Mouse (Mus musculus) left cerebral cortex, postnatal 36 days (tissue): ENCODE data around the gene Iqsec1. TPM values are rescaled to one million over a fixed set of nuclear protein-coding genes. Genes with fewer than 3 reads are reported as not detected.
A peak's percentile ranks its signal among the peaks of the same experiment; 100 is the strongest.

Experiments
- DNase-seq, 2 experiments: peaks; one replicate each; pipeline ENCODE4 v3.0.0; 2021 to 2022; ENCODE audit warnings: low spot score in 2 of 2, mixed read lengths in 1 of 2
- intact Hi-C: fragments of 180-260 bp; cut with DNase I; formaldehyde crosslinking; loops from one replicate; pipeline ENCODE4 v1.15.1; 2025
- total RNA-seq, 2 experiments: library from RNA; stranded (reverse); gene quantifications; 2 replicates each; pipeline ENCODE4 v1.2.3; 2021

The Iqsec1 gene
- total RNA-seq, 2 experiments from 2014 or later, result 352 to 390 TPM

GRCm38 (mm10) chr6:90900302-90900701, 88.2 kb downstream of the Iqsec1 start:
- DNase-seq, result no peak
- intact Hi-C loops, result no loop called here

DNA sequence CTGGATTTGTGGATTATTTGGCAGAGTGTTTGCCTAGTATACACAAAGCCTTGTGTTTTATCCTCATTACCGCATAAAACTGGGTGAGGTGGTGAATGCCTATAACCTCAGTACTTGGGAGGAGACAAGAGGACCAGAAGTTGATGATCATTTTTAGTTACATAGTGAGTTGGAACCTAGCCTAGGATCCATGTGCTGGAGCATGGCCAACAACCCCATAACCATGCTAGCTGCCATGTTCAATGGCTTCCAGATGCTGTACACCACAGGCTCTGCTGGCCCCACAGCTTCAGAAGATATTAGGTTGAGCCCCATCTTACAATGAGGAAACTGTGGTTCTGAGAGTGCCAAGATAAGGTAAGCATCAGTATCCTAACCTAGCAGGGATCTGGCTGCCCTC, 89.2 kb downstream of the Iqsec1 start:
- DNase-seq, result no peak
- intact Hi-C loops, result no loop called here

DNA sequence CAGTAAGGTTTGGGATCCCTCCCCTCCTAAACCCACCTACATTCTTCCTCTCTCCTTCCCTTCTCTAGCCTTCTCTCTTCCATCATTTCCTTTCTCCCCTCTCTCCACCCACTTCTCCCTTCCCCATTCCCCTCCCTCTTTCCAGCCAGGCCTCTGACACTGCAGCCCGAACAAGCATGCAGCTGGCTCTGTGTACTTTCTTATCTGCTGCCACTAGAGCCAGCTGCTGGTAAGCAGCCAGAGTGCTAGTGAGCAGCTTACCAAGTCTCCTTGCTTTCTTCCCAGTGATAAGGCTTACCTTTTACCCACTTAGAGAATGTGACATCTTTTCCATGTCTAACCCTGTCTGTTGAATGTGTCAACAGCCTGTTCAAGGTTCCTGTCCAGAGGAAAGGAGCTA, 90.4 kb downstream of the Iqsec1 start:
- intact Hi-C loops, result no loop called here
- no peak for DNase-seq

- DNase-seq, result no peak
- intact Hi-C loops, result no loop called here
Measured at GRCm38 (mm10) chr6:90892401-90892800, 96.1 kb downstream of the Iqsec1 start.

GRCm38 (mm10) chr6:90889356-90890285, 98.9 kb downstream of the Iqsec1 start:
- peak in 1 of 2 experiments; percentile 17 for DNase-seq
- intact Hi-C loops, result loop anchor here (10.0 kb wide), 1 partner anchor 95 kb away; the partner anchor contains the start of gene Iqsec1

DNA sequence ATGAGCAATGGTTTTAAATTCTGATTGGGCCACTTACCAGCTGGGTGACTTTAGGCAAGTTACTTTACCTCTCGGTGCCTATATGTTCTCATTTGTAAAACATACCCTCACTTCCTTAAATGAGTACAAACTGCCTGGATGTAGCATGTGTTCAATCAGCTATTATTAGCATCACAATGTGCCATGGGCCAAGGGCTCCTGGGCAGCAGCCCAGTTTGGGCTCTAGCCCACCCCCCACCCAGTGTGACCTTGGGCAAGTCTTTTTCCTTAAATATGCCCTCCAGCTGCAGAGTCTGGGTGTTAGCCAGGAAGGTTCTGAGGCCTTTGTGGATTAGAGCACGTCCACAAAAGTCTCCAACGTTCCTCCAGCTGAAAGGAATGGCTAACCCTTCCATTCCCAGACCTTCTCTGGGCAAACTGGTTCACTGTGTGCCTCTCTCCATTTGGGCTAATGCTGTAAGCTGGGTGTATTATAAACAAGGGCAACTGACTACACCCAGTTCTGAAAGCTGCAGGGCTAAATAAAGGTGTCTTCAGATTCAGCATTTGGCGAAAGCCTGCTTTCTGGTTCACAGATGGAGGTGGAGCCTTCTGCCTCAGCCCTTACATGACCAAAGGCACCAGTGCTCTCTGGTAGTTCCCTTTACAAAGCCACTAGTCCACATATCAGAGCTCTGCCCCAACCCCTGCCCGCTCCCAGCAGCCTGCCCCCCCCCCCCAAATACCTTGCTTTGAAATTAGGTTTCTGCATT, 101.3 kb downstream of the Iqsec1 start:
- intact Hi-C loops, result loop anchor here (10.0 kb wide), 1 partner anchor 98 kb away; the partner anchor contains the start of gene Iqsec1
- no peak for DNase-seq

- intact Hi-C loops, result loop anchor here (10.0 kb wide), 1 partner anchor 99 kb away; the partner anchor contains the start of gene Iqsec1
- DNase-seq, result no peak
Measured at GRCm38 (mm10) chr6:90885626-90886025, 102.9 kb downstream of the Iqsec1 start.

GRCm38 (mm10) chr6:90884631-90885030, 103.9 kb downstream of the Iqsec1 start:
- no peak for DNase-seq
- intact Hi-C loops, result loop anchor here (10.0 kb wide), 1 partner anchor 100 kb away; the partner anchor contains the start of gene Iqsec1

- intact Hi-C loops, result loop anchor here (10.0 kb wide), 1 partner anchor 104 kb away; the partner anchor contains the start of gene Iqsec1
- no peak for DNase-seq
Measured at GRCm38 (mm10) chr6:90880975-90881374, 107.5 kb downstream of the Iqsec1 start.

GRCm38 (mm10) chr6:90880404-90880803, 108.1 kb downstream of the Iqsec1 start:
- peak in 1 of 2 experiments; percentile 31 for DNase-seq
- intact Hi-C loops, result loop anchor here (10.0 kb wide), 1 partner anchor 104 kb away; the partner anchor contains the start of gene Iqsec1

DNA sequence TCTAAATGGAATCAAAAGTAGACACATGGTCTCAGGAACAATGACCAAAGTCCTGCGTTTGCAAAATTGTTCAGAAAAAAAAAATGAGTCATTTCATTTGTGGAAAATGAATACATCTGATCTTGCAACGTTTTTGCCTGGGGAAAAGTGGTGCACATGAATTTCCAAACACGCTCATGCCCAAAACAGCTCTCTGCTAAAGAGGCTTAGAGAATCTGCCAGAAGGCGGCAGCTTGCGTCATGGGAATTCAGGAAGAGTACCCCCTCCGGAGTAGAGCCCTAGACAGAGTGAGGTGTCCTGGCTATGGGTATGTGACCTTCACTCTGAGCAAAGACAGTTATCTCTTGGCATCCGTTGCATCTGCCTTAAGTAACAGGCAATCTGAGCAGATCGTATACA, 116.9 kb downstream of the Iqsec1 start:
- intact Hi-C loops, result no loop called here

GRCm38 (mm10) chr6:90868033-90868432, 120.5 kb downstream of the Iqsec1 start:
- DNase-seq, result no peak
- intact Hi-C loops, result no loop called here

More for the DNA sequence above, 116.9 kb downstream of the Iqsec1 start:
- DNase-seq, result peak in 1 of 2 experiments; percentile 68

DNA sequence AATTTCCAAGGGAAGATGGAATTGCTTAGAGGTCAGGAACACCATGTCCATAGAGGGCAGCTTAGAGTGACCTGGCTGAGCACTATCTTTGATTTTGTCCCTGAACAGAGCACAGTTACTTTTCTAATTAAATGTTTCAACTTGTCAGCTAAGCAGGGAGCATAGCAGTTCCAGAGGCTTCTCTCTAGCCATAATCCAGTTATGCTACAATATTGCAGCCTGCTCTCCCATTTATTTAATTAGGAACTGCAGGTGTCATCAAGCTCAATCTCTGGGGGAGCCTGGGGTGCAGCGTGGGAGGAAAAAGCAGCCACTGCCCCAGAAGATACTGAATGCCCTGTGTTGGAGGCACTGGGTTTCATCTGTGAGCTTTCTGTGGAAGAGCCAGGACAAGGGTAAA, 127.1 kb downstream of the Iqsec1 start:
- no peak for DNase-seq
- intact Hi-C loops, result no loop called here

DNA sequence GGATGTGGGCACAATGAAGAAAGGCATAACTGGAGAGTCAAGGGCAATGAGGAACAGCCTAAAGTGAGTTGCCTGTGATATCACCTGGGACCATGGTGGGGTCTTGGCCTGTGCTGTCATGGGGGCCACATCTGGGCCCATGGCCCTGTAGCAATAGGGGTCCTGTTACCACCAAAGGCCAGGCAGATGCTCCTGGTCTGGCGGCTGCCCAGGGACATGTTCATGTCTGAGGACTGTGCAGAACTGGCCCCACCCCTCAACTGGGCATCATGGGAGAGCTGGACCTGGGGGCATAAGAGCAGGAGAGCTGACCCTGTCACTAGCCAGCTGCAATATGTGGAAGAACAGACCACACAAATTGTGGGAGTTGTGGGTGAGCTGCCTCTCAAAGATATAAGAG, 130.6 kb downstream of the Iqsec1 start:
- intact Hi-C loops, result no loop called here
- DNase-seq, result no peak

DNA sequence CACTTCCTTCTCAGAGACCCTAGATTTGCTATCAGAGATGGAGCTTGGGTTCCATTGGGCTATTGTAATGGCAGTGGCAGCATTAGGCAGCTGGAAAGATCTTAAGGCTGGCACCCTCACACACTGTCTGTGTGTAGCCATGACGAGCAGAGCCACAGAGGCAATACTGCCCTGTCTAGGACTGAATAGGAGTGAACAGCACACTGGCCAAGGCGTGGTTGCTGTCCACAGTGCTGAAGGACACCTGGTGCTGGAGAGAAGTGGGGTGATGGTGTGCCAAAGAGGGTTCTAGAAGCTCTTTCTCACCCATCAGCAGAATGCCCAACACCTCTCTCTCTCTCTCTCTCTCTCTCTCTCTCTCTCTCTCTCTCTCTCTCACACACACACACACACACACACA, 136.1 kb downstream of the Iqsec1 start:
- no peak for DNase-seq
- intact Hi-C loops, result no loop called here

DNA sequence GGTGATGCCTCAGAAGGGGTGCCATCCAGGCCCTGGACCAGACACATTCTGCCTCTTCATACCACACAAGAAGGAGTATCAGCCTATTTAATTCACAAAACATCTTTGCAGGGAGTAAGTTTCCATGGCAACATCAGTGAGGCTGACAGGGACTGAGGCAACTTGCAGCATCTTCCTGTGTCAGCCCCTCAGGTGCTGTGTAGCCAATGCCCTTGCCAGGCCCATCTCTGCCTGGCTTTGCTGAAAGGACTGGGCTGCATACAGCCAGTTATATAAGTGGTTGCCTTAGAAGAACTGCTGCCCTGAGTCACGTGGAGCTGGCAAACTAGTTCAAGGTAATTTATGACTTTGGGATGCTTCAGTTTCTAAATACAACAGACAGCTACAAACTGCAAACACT, 140.4 kb downstream of the Iqsec1 start:
- intact Hi-C loops, result no loop called here
- no peak for DNase-seq

DNA sequence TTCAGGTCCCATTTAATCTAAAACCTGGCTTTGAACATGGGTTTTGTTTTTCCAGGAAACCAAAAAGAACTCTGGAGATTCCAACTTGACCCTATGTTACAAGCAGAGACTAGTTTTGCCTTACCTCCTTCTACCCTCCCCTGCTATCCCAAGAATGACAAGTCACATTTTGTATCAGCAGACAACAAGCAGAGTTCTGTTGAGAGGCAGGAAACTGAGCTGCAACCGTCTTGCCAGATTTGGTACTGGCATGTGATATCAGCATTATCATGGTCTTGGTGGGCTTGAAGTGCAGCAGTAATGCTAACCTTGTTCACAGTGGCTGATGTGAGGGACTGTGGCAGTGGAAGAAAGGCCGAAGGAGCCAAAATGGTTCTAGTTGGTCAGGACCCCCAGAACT, 141.0 kb downstream of the Iqsec1 start:
- DNase-seq, result no peak
- intact Hi-C loops, result no loop called here

DNA sequence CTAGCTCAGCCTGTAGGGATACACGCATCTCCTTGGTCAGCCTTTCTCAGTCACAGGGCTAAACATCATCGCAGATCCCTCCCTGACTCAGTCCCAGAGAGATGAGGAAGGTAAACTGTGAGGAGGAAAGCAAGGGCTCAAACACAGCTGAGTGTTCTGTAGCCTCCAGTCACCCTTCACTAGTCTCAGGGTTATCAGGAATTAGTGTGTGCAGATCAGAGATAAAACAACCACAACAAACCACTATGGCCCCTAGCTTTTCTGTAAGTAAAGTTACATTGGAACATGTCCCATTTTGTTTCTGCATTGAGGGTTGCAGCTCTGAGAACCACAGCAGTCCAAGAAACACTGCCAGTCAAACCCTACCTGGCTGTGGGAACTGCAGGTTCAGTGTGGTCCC, 148.5 kb downstream of the Iqsec1 start:
- intact Hi-C loops, result no loop called here
- no peak for DNase-seq

DNA sequence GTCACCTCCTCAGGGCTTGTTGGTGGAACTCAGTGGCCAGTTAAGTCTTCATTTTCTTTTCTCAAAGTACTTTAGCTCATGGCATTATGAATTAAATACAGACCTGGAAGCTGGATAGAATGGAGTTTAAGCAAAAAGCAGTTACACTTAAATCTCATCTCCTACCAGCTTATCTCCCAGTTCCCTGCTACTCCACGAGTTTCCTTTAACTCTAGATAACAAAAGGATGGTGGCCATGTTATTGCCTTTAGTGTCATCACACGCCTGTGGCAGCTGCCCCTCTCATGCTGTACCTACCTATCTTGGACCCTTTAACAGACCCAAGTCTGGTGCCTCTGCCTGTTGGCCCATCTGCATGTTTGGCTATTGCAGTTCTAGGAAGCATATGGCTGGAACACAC, 151.7 kb downstream of the Iqsec1 start:
- intact Hi-C loops, result no loop called here
- DNase-seq, result no peak

GRCm38 (mm10) chr6:90829536-90829935, 158.9 kb downstream of the Iqsec1 start:
- intact Hi-C loops, result no loop called here
- DNase-seq, result peak; percentile 82 to 83
